Mouse (Mus musculus) forebrain, embryonic 16.5 days (tissue): ENCODE data around the gene Slc9a1. TPM values are rescaled to one million over a fixed set of nuclear protein-coding genes. Genes with fewer than 3 reads are reported as not detected.

Experiments
- ATAC-seq: fragments of 200-750 bp; cut with Nextera tagmentation; 2 replicates; pipeline ENCODE4 v1.8.0; 2017; ENCODE audit warnings: mild to moderate bottlenecking, moderate library complexity
- H3K27ac ChIP-seq: fragments of 300-500 bp; sonication (generic); 2 replicates; pipeline ENCODE4 v1.5.1; 2014; ENCODE audit warnings: low read length, control low read depth
- H3K27me3 ChIP-seq: fragments of 300-500 bp; sonication (generic); replicated peaks from 2 replicates; pipeline ENCODE4 v1.6.1; 2014; ENCODE audit warnings: low read length; ENCODE audit not compliant: control insufficient read depth, insufficient read depth
- H3K36me3 ChIP-seq: fragments of 300-500 bp; sonication (generic); 2 replicates; pipeline ENCODE4 v1.6.1; 2014; ENCODE audit not compliant: control insufficient read depth, insufficient read depth
- H3K4me1 ChIP-seq: fragments of 300-500 bp; sonication (generic); replicated peaks from 2 replicates; pipeline ENCODE4 v1.6.1; 2014; ENCODE audit warnings: low read length; ENCODE audit not compliant: control insufficient read depth, insufficient read depth
- H3K4me2 ChIP-seq: fragments of 300-500 bp; sonication (generic); 2 replicates; pipeline ENCODE4 v1.6.1; 2014; ENCODE audit warnings: mild to moderate bottlenecking, low read length, control low read depth
- H3K4me3 ChIP-seq: fragments of 300-500 bp; sonication (generic); replicated peaks from 2 replicates; pipeline ENCODE4 v1.5.1; 2014; ENCODE audit warnings: mild to moderate bottlenecking, low read length, control low read depth
- H3K9ac ChIP-seq: fragments of 300-500 bp; sonication (generic); replicated peaks from 2 replicates; pipeline ENCODE4 v1.6.1; 2014; ENCODE audit warnings: low read depth, low read length, control low read depth
- H3K9me3 ChIP-seq: fragments of 300-500 bp; sonication (generic); 2 replicates; pipeline ENCODE4 v1.6.1; 2016; ENCODE audit warnings: low read length; ENCODE audit not compliant: control insufficient read depth
- WGBS: fragments of 180-500 bp; shearing (Covaris S2); extraction: QIAGEN DNeasy Blood & Tissue Kit; methylation state at CpG from one replicate; pipeline ENCODE4 v1.1.7; 2014; 5-methylcytosine and 5-hydroxymethylcytosine counted together
- polyA plus RNA-seq: library from polyadenylated mRNA; unstranded; fragments of >200 nt; fragmentation: Nextera tagmentation; extraction: Ambion mirVana; gene quantifications from 2 replicates; pipeline ENCODE4 v1.2.1, GENCODE M21; 2015

Slc9a1 gene
- 8.1 and 10.7 TPM in 2 replicates for polyA plus RNA-seq

DNA sequence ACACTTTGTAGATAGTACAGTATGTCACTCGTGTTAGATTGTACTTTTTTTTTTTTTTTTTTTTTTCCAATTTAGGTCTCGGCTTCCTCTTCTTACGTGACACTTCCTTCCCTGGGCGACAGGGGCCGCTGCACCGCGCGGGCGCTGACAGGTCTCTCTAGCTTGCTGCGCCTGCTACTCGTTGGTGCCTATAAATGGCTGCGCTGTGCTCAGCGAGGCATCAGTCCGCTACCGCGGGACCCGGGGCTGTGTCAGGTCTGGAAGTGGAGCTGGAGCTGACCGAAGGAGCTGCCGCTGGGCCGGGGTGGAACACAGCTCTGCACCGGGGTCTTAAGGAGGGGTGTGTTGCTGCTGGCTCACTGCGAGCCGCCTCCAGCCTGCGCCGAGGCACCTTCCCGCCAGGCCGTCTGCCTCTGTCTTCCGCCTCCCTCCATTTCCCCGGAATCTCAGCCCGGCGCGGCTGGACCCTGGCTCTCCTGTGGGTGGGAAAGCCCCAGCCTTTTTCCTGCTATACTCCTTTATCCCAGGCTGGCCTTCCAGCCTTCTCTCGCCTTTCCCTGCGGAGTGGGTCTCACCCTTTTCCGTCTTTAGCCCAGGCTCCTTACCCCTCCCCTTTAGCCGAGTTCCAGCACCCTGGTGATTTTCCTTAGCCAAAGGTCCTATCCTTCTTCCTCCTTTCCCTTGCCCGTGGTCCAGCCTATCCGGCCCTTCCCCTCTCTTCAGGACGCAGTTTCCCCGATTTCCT lies at the start of gene Slc9a1:
Slc9a1 (plus strand) TSS at position 154 of the 745 bp plus-strand sequence.
- WGBS, result under 1% methylated on average over 40 of the region's 40 CpGs
- Histone ChIP-seq H3K4me1 (peaks cover 43% of the 10 kb centered on the region), H3K4me2 (peak within 1 kb of the TSS; percentile 89), H3K27me3 (no peaks in the 10 kb centered on the region), H3K27ac (peak within 1 kb of the TSS; percentile 80), H3K4me3 (peak within 1 kb of the TSS; percentile 90), H3K9ac (peak within 1 kb of the TSS; percentile 96), H3K9me3 (no peaks in the 10 kb centered on the region), H3K36me3 (no peaks in the 10 kb centered on the region)
- ATAC-seq, result peak; percentile 99

DNA sequence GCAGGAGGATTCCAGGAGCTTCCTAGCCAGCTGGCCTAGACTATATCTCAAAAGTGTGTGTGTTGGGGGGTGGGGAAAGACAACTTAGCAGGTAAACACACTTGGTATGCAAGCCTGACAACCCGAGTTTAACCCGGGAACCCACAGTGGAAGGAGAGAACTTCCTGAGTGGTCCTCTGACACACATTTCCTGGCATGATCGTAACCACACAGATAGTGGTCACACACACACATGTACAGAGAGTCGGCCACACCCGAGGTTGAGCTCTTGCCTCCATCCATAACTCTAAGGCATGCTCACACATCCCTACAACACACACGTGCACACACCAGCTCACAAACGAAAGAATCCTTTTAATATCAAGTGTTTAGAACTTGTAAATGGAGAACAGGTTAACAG lies 41.4 kb upstream of the Slc9a1 start:
- Histone ChIP-seq H3K4me1 (no peaks in the 10 kb centered on the region; the same call in 1 of the 2 replicates), H3K36me3 (no peaks in the 10 kb centered on the region), H3K4me3 (no peak overlapping the region), H3K9me3 (no peaks in the 10 kb centered on the region), H3K27ac (no peak overlapping the region), H3K27me3 (no peaks in the 10 kb centered on the region), H3K9ac (no peak overlapping the region), H3K4me2 (no peak overlapping the region)
- WGBS, result 84% methylated on average over 7 of the region's 7 CpGs
- no peak for ATAC-seq

DNA sequence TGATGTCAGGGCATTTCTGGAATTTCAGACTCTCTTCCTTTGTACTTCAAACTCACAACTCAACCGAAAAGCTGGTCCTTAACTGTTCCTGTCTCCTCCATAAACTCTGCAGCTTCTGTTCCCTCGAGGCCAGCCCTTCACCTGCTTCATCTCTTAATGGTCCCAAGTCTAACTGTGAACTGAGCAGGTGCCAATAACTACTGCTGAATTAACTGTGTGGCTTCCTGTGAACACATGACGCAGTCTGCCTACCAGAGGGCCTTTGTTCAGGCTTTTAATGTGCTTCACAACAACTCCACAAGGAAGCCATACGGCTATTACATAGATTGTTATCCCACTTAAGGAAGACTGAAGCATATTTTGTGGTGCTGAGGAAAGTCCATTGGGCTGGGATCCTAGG lies 39.2 kb upstream of the Slc9a1 start:
- no peak overlapping the region for H3K9ac ChIP-seq
- H3K9me3 ChIP-seq, result no peaks in the 10 kb centered on the region
- ATAC-seq, result no peak
- no peaks in the 10 kb centered on the region for H3K27me3 ChIP-seq
- no peak overlapping the region for H3K27ac ChIP-seq
- H3K4me3 ChIP-seq, result no peak overlapping the region
- H3K36me3 ChIP-seq, result no peaks in the 10 kb centered on the region
- no peaks in the 10 kb centered on the region; the same call in 1 of the 2 replicates for H3K4me1 ChIP-seq
- WGBS, result 68% methylated on average over 4 of the region's 4 CpGs
- H3K4me2 ChIP-seq, result no peak overlapping the region

DNA sequence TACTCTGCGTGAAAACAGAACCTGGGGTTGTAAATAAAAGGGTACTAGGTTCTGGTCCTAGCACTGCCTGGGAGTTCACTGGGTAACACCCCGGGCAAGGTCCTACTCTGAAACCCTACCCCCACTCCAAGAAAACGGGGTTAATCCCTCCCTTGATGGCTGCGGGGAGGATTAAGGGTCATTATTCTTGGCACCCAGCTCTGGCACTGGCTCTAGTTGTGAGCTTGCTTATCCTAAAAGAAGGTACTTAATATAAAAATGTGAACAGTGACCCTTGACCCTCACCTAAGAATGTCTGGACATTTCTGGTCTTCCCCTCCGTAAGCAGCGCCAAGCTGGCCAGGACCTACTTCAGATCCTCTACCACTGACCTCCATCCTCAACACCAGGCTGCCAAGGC lies 36.2 kb upstream of the Slc9a1 start:
- no peak overlapping the region for H3K4me2 ChIP-seq
- H3K9me3 ChIP-seq, result no peaks in the 10 kb centered on the region
- no peak for ATAC-seq
- no peak overlapping the region for H3K4me3 ChIP-seq
- H3K4me1 ChIP-seq, result peaks cover 13% of the 10 kb centered on the region
- H3K36me3 ChIP-seq, result no peaks in the 10 kb centered on the region
- no peak overlapping the region for H3K27ac ChIP-seq
- WGBS, result 40% methylated on average over 6 of the region's 6 CpGs
- H3K27me3 ChIP-seq, result no peaks in the 10 kb centered on the region
- H3K9ac ChIP-seq, result no peak overlapping the region

DNA sequence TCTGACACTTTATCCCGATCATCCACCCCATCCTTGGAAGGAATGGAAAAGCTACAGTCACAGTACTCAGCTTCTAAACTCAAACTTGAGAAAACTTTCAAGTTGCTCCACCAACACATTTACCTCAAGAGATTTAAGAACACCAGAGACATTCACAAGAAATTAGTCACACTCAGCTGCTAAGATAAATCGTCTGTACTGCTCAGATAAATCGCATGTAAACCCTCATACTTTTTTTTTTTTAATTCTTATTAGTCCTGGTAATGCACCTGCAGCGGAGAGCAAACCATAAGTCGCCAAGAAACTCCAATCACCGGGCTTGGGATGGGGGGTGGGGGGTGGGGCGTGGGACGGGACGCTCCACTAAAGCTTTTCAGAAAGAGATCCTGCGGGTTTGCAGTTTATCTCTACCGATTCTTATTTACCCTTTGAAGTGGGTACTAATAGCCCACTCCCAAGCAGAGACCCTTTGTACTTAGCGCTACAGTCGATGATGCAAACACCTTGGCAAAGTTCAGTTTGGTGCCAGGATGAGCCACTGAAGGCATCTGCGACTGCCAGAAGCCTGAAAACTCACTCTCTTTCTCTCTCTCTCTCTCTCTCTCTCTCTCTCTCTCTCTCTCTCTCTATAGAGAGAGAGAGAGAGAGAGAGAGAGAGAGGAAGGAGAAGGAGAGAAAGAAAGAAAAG lies 31.5 kb upstream of the Slc9a1 start:
- peaks cover 16% of the 10 kb centered on the region for H3K4me1 ChIP-seq
- no peaks in the 10 kb centered on the region for H3K9me3 ChIP-seq
- H3K27me3 ChIP-seq, result 0 out of 2 replicates have a peak, but pooled peaks cover under 1% of the 10 kb centered on the region
- H3K27ac ChIP-seq, result no peak overlapping the region
- peak overlapping the region; percentile 79 for H3K4me2 ChIP-seq
- H3K4me3 ChIP-seq, result peak overlapping the region; percentile 62
- H3K9ac ChIP-seq, result peak overlapping the region; percentile 68
- 10% methylated on average over 14 of the region's 14 CpGs for WGBS
- no peaks in the 10 kb centered on the region for H3K36me3 ChIP-seq
- ATAC-seq, result no peak

DNA sequence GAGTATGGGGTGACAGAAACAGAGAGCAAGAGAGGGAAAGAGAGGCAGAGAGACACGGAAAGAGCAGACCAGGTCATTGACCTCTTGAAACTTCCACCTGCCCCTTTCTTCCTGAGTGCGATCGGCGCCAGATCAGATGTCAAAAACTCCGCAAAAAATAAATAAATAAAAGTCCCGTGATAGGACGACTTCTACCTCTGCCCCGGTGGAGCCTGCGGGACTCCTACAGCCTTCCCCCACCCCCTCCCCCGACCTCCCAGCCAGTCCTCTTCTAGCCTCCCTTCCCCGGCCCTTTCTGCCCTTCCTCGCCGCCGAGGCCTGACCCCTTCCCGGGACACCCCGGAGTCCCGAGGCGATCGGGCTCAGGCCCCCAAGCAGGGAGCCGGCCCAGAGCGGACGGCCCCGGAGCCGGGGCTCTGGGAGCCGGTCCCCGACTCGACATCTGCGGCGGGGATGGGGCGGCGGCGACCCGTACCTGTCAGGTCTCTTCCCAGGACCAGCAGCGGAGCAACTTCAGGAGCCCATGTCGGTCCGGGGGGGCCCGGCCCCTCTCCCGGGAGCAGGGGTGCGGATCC lies 30.9 kb upstream of the Slc9a1 start:
- H3K4me2 ChIP-seq, result peak overlapping the region; percentile 79
- peak overlapping the region; percentile 62 for H3K4me3 ChIP-seq
- H3K9ac ChIP-seq, result peak overlapping the region; percentile 68
- no peaks in the 10 kb centered on the region for H3K9me3 ChIP-seq
- H3K27me3 ChIP-seq, result 0 out of 2 replicates have a peak, but pooled peaks cover 2% of the 10 kb centered on the region
- H3K4me1 ChIP-seq, result peaks cover 16% of the 10 kb centered on the region
- 1% methylated on average over 39 of the region's 39 CpGs for WGBS
- H3K36me3 ChIP-seq, result no peaks in the 10 kb centered on the region
- H3K27ac ChIP-seq, result peak overlapping the region; percentile 46; the same call in 1 of the 2 replicates
- peak; percentile 26 for ATAC-seq

DNA sequence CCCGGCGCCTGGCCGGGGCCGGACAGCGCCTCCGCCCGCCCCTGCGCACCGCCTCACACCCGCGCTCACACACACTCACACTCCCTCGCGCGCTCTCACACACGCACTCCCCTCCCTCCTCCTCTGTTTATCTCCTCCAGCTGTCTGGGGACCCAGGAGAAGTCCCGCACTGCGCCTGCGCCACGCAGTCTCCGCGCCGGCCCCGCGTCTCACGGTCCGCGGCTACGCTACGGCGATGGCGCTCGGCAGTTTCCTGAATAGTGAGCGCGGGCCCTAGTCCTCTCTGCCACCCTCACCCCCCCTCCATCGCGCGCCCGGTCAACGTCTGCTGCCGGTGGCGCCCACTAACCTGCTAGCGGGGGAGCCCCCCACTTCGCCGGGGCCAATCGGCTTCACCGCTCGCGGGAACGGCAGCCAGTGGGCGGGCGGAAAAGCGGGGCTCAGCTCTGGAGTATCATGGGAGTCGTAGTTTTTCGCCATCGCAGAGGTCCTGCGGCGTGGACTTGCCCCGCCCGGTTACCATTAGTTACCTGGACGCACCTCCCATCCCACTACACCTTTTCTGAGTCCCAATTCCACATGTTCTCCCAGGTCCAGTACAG lies 30.3 kb upstream of the Slc9a1 start:
- H3K36me3 ChIP-seq, result no peaks in the 10 kb centered on the region
- H3K27me3 ChIP-seq, result 0 out of 2 replicates have a peak, but pooled peaks cover 2% of the 10 kb centered on the region
- no peaks in the 10 kb centered on the region for H3K9me3 ChIP-seq
- under 1% methylated on average over 58 of the region's 60 CpGs for WGBS
- H3K9ac ChIP-seq, result peak overlapping the region; percentile 68
- H3K4me3 ChIP-seq, result peak overlapping the region; percentile 62
- peak overlapping the region; percentile 46; the same call in 1 of the 2 replicates for H3K27ac ChIP-seq
- H3K4me2 ChIP-seq, result peak overlapping the region; percentile 79
- H3K4me1 ChIP-seq, result peaks cover 16% of the 10 kb centered on the region
- ATAC-seq, result peak; percentile 97

DNA sequence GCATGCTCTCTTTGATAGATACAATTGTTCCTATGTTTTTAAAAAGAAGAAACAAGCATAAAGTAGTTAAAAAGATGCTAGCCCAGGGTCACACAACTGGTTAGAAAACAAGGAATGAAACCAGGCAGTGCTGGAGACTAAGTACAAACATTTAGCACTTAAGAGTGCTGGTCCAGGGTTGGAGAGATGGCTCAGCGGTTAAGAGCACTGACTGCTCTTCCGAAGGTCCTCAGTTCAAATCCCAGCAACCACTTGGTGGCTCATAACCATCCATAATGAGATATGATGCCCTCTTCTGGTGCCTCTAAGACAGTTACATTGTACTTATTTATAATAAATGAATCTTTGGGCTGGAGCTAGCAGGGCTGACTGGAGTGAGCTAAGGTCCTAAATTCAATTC lies 29.3 kb upstream of the Slc9a1 start:
- Histone ChIP-seq H3K4me1 (peaks cover 16% of the 10 kb centered on the region), H3K9me3 (no peaks in the 10 kb centered on the region), H3K4me3 (no peak overlapping the region), H3K27ac (no peak overlapping the region), H3K4me2 (no peak overlapping the region), H3K27me3 (0 out of 2 replicates have a peak, but pooled peaks cover 2% of the 10 kb centered on the region), H3K9ac (no peak overlapping the region), H3K36me3 (no peaks in the 10 kb centered on the region)
- ATAC-seq, result no peak
- WGBS, result 80% methylated on average over 2 of the region's 2 CpGs

DNA sequence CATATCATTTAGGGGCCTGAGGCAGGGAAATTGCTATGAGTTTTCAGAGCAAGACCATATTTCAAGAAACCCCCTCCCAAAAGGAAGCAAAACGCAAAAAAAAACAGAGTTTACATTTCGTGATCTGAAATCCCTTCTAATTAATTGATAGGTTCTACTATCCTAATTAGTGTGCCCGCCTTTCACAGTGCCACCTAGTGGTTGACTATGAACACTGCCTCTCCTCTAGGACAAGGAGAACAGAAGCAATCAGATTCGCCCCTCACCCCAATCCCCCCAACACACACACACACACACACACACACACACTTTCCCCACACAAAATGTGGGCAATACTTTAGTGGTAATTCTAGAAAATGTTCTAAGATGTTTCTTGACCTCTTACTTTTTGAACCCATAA lies 25.4 kb upstream of the Slc9a1 start:
- Histone ChIP-seq H3K27me3 (0 out of 2 replicates have a peak, but pooled peaks cover 2% of the 10 kb centered on the region), H3K4me1 (0 out of 2 replicates have a peak, but pooled peaks cover 2% of the 10 kb centered on the region), H3K27ac (no peak overlapping the region), H3K36me3 (no peaks in the 10 kb centered on the region), H3K4me3 (no peak overlapping the region), H3K9me3 (no peaks in the 10 kb centered on the region), H3K4me2 (no peak overlapping the region), H3K9ac (no peak overlapping the region)
- WGBS, result under 1% methylated on average over 4 of the region's 4 CpGs
- no peak for ATAC-seq
